Mouse (Mus musculus) liver, embryonic 14.5 days (tissue): ENCODE data around the gene Kri1.

Source experiments
- CTCF ChIP-seq: IDR thresholded peaks from 2 replicates; pipeline ENCODE4 v1.5.1; 2016; ENCODE audit warnings: antibody characterized with exemption, low read depth, control low read depth
- EP300 ChIP-seq: IDR thresholded peaks from 2 replicates; pipeline ENCODE4 v1.6.1; 2016; ENCODE audit warnings: antibody characterized with exemption, low read depth

DNA sequence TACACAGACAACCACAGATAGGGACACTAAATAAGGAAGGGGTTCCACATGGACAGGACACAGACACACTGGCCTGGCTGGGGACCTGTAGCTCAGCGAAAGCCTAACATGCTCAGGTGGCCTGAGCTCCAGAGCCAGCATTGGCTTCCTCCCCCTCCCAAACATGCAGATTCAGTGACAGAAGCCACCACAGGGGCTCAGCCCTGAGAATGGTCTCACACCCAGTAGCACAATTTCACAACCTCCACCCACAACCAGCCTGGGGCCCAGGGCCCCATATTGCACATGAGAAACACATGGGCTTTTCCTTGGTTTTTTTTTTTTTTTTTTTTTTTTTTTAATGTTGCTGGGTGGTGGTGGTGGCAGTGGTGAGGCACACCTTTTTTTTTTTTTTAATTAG, 41.4 kb downstream of the Kri1 start:
- TF ChIP-seq CTCF (no peak), EP300 (no peak)
